Mouse (Mus musculus) hindbrain, embryonic 15.5 days (tissue): ENCODE results near the gene Tnik. TPM values are rescaled to one million over a fixed set of nuclear protein-coding genes. Genes with fewer than 3 reads are reported as not detected.

ENCODE experiments used
- ATAC-seq: fragments of 200-750 bp; cut with Nextera tagmentation; 2 replicates; pipeline ENCODE4 v1.8.0; 2017; ENCODE audit warnings: low read depth, moderate number of reproducible peaks, moderate TSS enrichment; ENCODE audit not compliant: low FRiP score
- H3K27ac ChIP-seq: fragments of 300-500 bp; sonication (generic); replicated peaks from 2 replicates; pipeline ENCODE4 v1.5.1; 2015; ENCODE audit warnings: mild to moderate bottlenecking, inconsistent platforms
- H3K27me3 ChIP-seq: fragments of 300-500 bp; sonication (generic); 2 replicates; pipeline ENCODE4 v1.6.1; 2015; ENCODE audit warnings: control low read depth, inconsistent platforms
- H3K36me3 ChIP-seq: fragments of 300-500 bp; sonication (generic); 2 replicates; pipeline ENCODE4 v1.6.1; 2015; ENCODE audit warnings: control low read depth, inconsistent platforms
- H3K4me1 ChIP-seq: fragments of 300-500 bp; sonication (generic); replicated peaks from 2 replicates; pipeline ENCODE4 v1.6.1; 2015; ENCODE audit warnings: control low read depth, inconsistent platforms
- H3K4me2 ChIP-seq: fragments of 300-500 bp; sonication (generic); 2 replicates; pipeline ENCODE4 v1.6.1; 2015; ENCODE audit warnings: moderate library complexity, mild to moderate bottlenecking, inconsistent platforms
- H3K4me3 ChIP-seq: fragments of 300-500 bp; sonication (generic); 2 replicates; pipeline ENCODE4 v1.5.1; 2015; ENCODE audit warnings: mild to moderate bottlenecking, inconsistent platforms
- H3K9ac ChIP-seq: fragments of 300-500 bp; sonication (generic); 2 replicates; pipeline ENCODE4 v1.6.1; 2015; ENCODE audit warnings: inconsistent platforms
- H3K9me3 ChIP-seq: fragments of 300-500 bp; sonication (generic); 2 replicates; pipeline ENCODE4 v1.6.1; 2016; ENCODE audit warnings: control low read depth, inconsistent platforms
- whole genome bisulfite sequencing: fragments of 180-500 bp; shearing (Covaris S2); methylation state at CpG from one replicate; pipeline ENCODE4 v1.1.7; 2015; 5-methylcytosine and 5-hydroxymethylcytosine counted together
- polyA plus RNA-seq: library from polyadenylated mRNA; unstranded; fragments of >200 nt; fragmentation: Nextera tagmentation; extraction: Ambion mirVana; gene quantifications from 2 replicates; pipeline ENCODE4 v1.2.1, GENCODE M21; 2015

Tnik gene
- 66.1 and 68.2 TPM in 2 replicates for polyA plus RNA-seq

- no peaks in the 10 kb centered on the region for H3K9me3 ChIP-seq
- peak within 1 kb of the TSS; percentile 79 for H3K4me3 ChIP-seq
- no peaks in the 10 kb centered on the region for H3K27me3 ChIP-seq
- WGBS = under 1% methylated on average over 59 of the region's 59 CpGs
- H3K27ac ChIP-seq = peak within 1 kb of the TSS; percentile 98
- peaks cover 32% of the 10 kb centered on the region for H3K4me1 ChIP-seq
- H3K9ac ChIP-seq = peak within 1 kb of the TSS; percentile 93
- H3K36me3 ChIP-seq = no peaks in the 10 kb centered on the region
- H3K4me2 ChIP-seq = peak within 1 kb of the TSS; percentile 73
- peak; percentile 93 for ATAC-seq
These were observed at the start of gene Tnik for GRCm38 (mm10) chr3:28263002-28263947. Gene Tnik, plus strand, starts transcription at chr3:28263214.

GRCm38 (mm10) chr3:28214886-28215311 lies 48.1 kb upstream of the Tnik start:
- H3K36me3 ChIP-seq = no peaks in the 10 kb centered on the region
- no peaks in the 10 kb centered on the region for H3K9me3 ChIP-seq
- no peak overlapping the region for H3K4me3 ChIP-seq
- H3K4me2 ChIP-seq = no peak overlapping the region
- no peaks in the 10 kb centered on the region for H3K4me1 ChIP-seq
- no peak overlapping the region for H3K27ac ChIP-seq
- ATAC-seq = no peak
- 86% methylated on average over 7 of the region's 7 CpGs for WGBS
- H3K27me3 ChIP-seq = no peaks in the 10 kb centered on the region
- no peak overlapping the region for H3K9ac ChIP-seq

- WGBS = 19% methylated on average over 5 of the region's 5 CpGs
- ATAC-seq = no peak
- H3K9me3 ChIP-seq = no peaks in the 10 kb centered on the region
- no peaks in the 10 kb centered on the region for H3K4me1 ChIP-seq
- no peaks in the 10 kb centered on the region for H3K36me3 ChIP-seq
- no peaks in the 10 kb centered on the region for H3K27me3 ChIP-seq
- H3K4me2 ChIP-seq = no peak overlapping the region
- no peak overlapping the region for H3K4me3 ChIP-seq
- H3K27ac ChIP-seq = no peak overlapping the region
- no peak overlapping the region for H3K9ac ChIP-seq
These were observed 46.0 kb upstream of the Tnik start for GRCm38 (mm10) chr3:28217001-28217400.

GRCm38 (mm10) chr3:28219533-28219932 lies 43.5 kb upstream of the Tnik start:
- no peak for ATAC-seq
- Histone ChIP-seq H3K4me1 (peaks cover 2% of the 10 kb centered on the region), H3K36me3 (no peaks in the 10 kb centered on the region), H3K9ac (no peak overlapping the region), H3K4me3 (no peak overlapping the region), H3K27ac (no peak overlapping the region), H3K9me3 (no peaks in the 10 kb centered on the region), H3K4me2 (no peak overlapping the region), H3K27me3 (no peaks in the 10 kb centered on the region)
- WGBS = 90% methylated on average over 7 of the region's 7 CpGs

GRCm38 (mm10) chr3:28219964-28220363 lies 43.0 kb upstream of the Tnik start:
- Histone ChIP-seq H3K4me1 (peaks cover 7% of the 10 kb centered on the region), H3K9ac (no peak overlapping the region), H3K27ac (no peak overlapping the region), H3K27me3 (no peaks in the 10 kb centered on the region), H3K4me2 (no peak overlapping the region), H3K4me3 (no peak overlapping the region), H3K36me3 (no peaks in the 10 kb centered on the region), H3K9me3 (no peaks in the 10 kb centered on the region)
- no peak for ATAC-seq
- 85% methylated on average over 3 of the region's 3 CpGs for WGBS

GRCm38 (mm10) chr3:28224437-28225356 lies 38.3 kb upstream of the Tnik start:
- no peak overlapping the region for H3K4me3 ChIP-seq
- H3K4me1 ChIP-seq = peaks cover 14% of the 10 kb centered on the region
- H3K4me2 ChIP-seq = no peak overlapping the region
- H3K9ac ChIP-seq = no peak overlapping the region
- H3K27me3 ChIP-seq = no peaks in the 10 kb centered on the region
- H3K27ac ChIP-seq = peak overlapping the region; percentile 30
- no peaks in the 10 kb centered on the region for H3K36me3 ChIP-seq
- WGBS = 31% methylated on average over 15 of the region's 15 CpGs
- no peaks in the 10 kb centered on the region for H3K9me3 ChIP-seq
- ATAC-seq = 0 out of 2 replicates have a peak, but pooled peaks have one; percentile 38

- Histone ChIP-seq H3K27ac (peak overlapping the region; percentile 30), H3K4me2 (no peak overlapping the region), H3K4me3 (no peak overlapping the region), H3K36me3 (no peaks in the 10 kb centered on the region), H3K4me1 (peaks cover 14% of the 10 kb centered on the region), H3K9me3 (no peaks in the 10 kb centered on the region), H3K9ac (no peak overlapping the region), H3K27me3 (no peaks in the 10 kb centered on the region)
- WGBS = 55% methylated on average over 9 of the region's 9 CpGs
- peak; percentile 45; the same call in 1 of the 2 replicates for ATAC-seq
These were observed 37.6 kb upstream of the Tnik start for GRCm38 (mm10) chr3:28225357-28225905.

- H3K27me3 ChIP-seq = no peaks in the 10 kb centered on the region
- H3K4me3 ChIP-seq = no peak overlapping the region
- ATAC-seq = no peak
- no peaks in the 10 kb centered on the region for H3K36me3 ChIP-seq
- H3K4me2 ChIP-seq = no peak overlapping the region
- no peak overlapping the region for H3K27ac ChIP-seq
- 86% methylated on average over 19 of the region's 19 CpGs for WGBS
- peaks cover 14% of the 10 kb centered on the region for H3K4me1 ChIP-seq
- H3K9me3 ChIP-seq = no peaks in the 10 kb centered on the region
- H3K9ac ChIP-seq = no peak overlapping the region
These were observed 36.8 kb upstream of the Tnik start for GRCm38 (mm10) chr3:28226181-28226580.

GRCm38 (mm10) chr3:28228930-28229329 lies 34.1 kb upstream of the Tnik start:
- Histone ChIP-seq H3K36me3 (no peaks in the 10 kb centered on the region), H3K9me3 (no peaks in the 10 kb centered on the region), H3K27ac (no peak overlapping the region), H3K4me1 (peaks cover 14% of the 10 kb centered on the region), H3K4me3 (no peak overlapping the region), H3K4me2 (no peak overlapping the region), H3K27me3 (no peaks in the 10 kb centered on the region), H3K9ac (no peak overlapping the region)
- ATAC-seq = no peak
- 74% methylated on average over 4 of the region's 4 CpGs for WGBS

GRCm38 (mm10) chr3:28229503-28229902 lies 33.5 kb upstream of the Tnik start:
- no peak overlapping the region for H3K4me3 ChIP-seq
- no peaks in the 10 kb centered on the region for H3K36me3 ChIP-seq
- no peak overlapping the region for H3K27ac ChIP-seq
- no peaks in the 10 kb centered on the region for H3K9me3 ChIP-seq
- no peak for ATAC-seq
- WGBS = 93% methylated on average over 2 of the region's 2 CpGs
- peaks cover 12% of the 10 kb centered on the region for H3K4me1 ChIP-seq
- H3K27me3 ChIP-seq = no peaks in the 10 kb centered on the region
- H3K4me2 ChIP-seq = no peak overlapping the region
- no peak overlapping the region for H3K9ac ChIP-seq

- Histone ChIP-seq H3K4me2 (no peak overlapping the region), H3K9ac (no peak overlapping the region), H3K27ac (no peak overlapping the region), H3K9me3 (no peaks in the 10 kb centered on the region), H3K36me3 (no peaks in the 10 kb centered on the region), H3K4me3 (no peak overlapping the region), H3K27me3 (no peaks in the 10 kb centered on the region), H3K4me1 (no peaks in the 10 kb centered on the region)
- ATAC-seq = no peak
- 86% methylated on average over 4 of the region's 4 CpGs for WGBS
These were observed 30.1 kb upstream of the Tnik start for GRCm38 (mm10) chr3:28232885-28233284.
